Mouse (Mus musculus) C2C12 (cell line): ENCODE measurements around the gene Fchsd2.

Experiments used
- CTCF ChIP-seq: IDR thresholded peaks from one replicate; pipeline ENCODE4 v1.5.1; 2011; ENCODE audit not compliant: control insufficient read depth, insufficient read depth, insufficient read length
- MAX ChIP-seq: IDR thresholded peaks from one replicate; pipeline ENCODE4 v1.6.1; 2011; ENCODE audit warnings: mild to moderate bottlenecking, control low read depth
- USF1 ChIP-seq: IDR thresholded peaks from one replicate; pipeline ENCODE4 v1.6.1; 2011; ENCODE audit warnings: low read depth, mild to moderate bottlenecking, control low read depth, moderate library complexity

DNA sequence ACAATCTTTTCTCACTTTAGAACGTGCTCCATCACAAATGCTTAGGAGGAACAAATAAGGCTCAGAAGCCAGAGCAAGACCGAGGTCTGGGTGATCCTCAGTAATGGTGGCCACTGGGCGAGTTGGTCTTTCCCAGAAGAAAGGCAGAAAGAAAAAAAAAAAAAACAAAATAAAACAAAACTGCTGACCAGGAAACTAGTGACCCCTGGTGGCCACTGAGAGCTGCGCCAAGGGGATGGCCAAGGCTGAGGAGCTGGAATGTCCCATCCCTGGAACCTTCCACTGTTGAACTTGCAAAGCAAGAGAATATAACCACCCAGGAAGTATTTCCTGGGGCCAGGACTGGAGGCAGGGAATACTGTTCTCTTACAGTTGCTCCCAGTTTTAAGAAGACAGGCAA lies 195.8 kb downstream of the Fchsd2 start:
- TF ChIP-seq CTCF, result peak; percentile 28
- no peak for TF ChIP-seq MAX
- no peak for TF ChIP-seq USF1
